Mouse (Mus musculus): ENCODE measurements at regions not wholly inside any gene's neighbourhood (a gene's known extent, or its start where the extent isn't known, plus 50 kb on each side); places are given as distances from the start of the nearest gene placed in this dataset.

DNA sequence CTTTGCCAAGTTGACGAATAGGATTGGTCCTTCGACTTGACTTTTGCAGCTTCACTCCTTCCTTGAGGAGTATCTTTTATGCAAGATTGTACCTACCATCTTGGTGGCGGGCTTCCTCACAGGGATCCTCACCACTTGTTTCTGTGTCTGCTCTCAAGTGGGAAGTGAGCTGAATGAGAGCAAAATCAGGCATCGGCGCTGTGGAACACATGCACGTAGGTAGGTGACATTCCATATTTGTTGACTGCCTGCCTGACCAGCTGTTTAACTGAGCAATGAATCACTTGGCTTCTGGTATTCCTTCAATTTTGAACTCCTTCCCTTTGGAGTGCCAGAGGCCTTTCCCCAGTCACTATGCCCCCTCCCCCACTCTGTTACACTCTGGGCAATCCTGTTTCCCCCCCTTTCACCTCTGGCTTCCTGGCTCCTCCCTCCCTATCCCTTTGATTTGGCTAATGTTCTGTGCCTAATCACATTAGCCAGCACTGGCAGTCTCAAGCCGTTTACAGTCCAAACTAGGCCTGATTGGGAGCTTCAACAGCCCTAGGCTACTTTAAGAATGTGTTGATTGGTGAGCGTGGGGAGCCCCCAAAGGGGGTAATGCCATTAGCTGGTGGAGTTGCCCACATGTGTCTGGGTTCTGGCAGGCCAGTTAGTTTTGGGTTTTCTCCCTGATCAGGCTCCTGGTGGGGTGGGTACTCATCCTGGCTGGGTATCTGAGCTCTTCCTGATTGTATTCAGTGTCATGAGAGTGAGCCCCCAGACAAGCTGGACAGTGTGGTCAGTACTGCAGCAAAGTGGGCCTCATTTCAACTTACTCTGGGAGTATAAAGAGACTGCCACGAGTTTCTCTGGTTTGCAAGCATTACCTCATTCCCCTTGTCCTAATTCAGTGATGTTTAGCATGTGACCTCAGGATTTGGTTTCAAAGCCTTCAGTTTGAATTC is 285.8 kb downstream of the Bcl11a start:
- H3K4me3 ChIP-seq (ENCODE audit: low read length), result no peak overlapping the region
- no peaks in the 10 kb centered on the region for H3K9me3 ChIP-seq (ENCODE audit: low read length)
- no peak overlapping the region for H3K27ac ChIP-seq (ENCODE audit: low read length)
- peak; percentile 61 for ATAC-seq (ENCODE audit: low FRiP score, low TSS enrichment)
- WGBS, result 57% methylated on average over 9 of the region's 9 CpGs
- no peak overlapping the region for H3K4me2 ChIP-seq (replicated peaks; ENCODE audit: low read depth, low read length)
- no peaks in the 10 kb centered on the region for H3K27me3 ChIP-seq (ENCODE audit: insufficient read depth, low read length)
- H3K4me1 ChIP-seq (ENCODE audit: insufficient read depth, low read length), result peaks cover 4% of the 10 kb centered on the region; the same call in 1 of the 2 replicates
- no peaks in the 10 kb centered on the region for H3K36me3 ChIP-seq (ENCODE audit: insufficient read depth, low read length)
- no peak overlapping the region for H3K9ac ChIP-seq (replicated peaks; ENCODE audit: low read length)

DNA sequence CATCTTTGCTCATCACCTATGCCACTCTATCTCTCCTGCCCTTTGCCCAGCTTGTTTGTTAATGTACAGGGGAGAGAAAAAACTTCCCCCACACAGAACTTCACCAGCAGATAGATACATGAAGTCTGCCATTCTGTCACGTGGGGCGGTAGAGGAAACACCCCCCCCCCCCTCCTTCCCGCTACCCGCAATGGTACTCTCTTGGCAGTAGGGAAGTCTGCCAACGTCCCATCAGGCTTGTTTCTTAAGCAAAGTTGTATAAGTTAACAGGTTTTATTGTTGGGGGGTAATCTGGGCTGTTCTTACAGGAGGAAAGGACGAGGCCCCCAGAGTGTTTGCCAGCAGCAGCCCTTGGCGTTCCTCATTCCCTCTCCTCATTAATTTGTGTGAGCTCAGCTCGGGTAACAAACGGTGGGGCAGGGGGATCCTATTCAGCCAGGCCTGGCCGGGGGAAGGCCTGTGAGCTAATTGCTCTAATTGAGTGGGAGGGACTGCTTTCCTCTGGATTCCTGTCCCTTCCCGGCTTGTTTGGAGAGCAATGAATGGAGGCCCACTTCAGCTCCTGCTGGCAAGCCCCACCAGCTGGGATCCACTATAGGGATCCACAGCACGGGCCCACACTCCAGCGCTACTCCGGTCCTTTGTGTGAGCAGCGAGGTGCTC is 292.5 kb downstream of the Bcl11a start:
- ATAC-seq (ENCODE audit: low FRiP score, low TSS enrichment), result peak; percentile 70
- no peak overlapping the region for H3K9ac ChIP-seq (replicated peaks; ENCODE audit: low read length)
- H3K9me3 ChIP-seq (ENCODE audit: low read length), result no peaks in the 10 kb centered on the region
- H3K4me1 ChIP-seq (ENCODE audit: insufficient read depth, low read length), result peaks cover 11% of the 10 kb centered on the region
- no peak overlapping the region for H3K27ac ChIP-seq (ENCODE audit: low read length)
- WGBS, result 15% methylated on average over 15 of the region's 15 CpGs
- H3K36me3 ChIP-seq (ENCODE audit: insufficient read depth, low read length), result no peaks in the 10 kb centered on the region
- H3K4me2 ChIP-seq (replicated peaks; ENCODE audit: low read depth, low read length), result peak overlapping the region; percentile 22
- H3K27me3 ChIP-seq (ENCODE audit: insufficient read depth, low read length), result no peaks in the 10 kb centered on the region; the same call in 1 of the 2 replicates
- no peak overlapping the region for H3K4me3 ChIP-seq (ENCODE audit: low read length)

DNA sequence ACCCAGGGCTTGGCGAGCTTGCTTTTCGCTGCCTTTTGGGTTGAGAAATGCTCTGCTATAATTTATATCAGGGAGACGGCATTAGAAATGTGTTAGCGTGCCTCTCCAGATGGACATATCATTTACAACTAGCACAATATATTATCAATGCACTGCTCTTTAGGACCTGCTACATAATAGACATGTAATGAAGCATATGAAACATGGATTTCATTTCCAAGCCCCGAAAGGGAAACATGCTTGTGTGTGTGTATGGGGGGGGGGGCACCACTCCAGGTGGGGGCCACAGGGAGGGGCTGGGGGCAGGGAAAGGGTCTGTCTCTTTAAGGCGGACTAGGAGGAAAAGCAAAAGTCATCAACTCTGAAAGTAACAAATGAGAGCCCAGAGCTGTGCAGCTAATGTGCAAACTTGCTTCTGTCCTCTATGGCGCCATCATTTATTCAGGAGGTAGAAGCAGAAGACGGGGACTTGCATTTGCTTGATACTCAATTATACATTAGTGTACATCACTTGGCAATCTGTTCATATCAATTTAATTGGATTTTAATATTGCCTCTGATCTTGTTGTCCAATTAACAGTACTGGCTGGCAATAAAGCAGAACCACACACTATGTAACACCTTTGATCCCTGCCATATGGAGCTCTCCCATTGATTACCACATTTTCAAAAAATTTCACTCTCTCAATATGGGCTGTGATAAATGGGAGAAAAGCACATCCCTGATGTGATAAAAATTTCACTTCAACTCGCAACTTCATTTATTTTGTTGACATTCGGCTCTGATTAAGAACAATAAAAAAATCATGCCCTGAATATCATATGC is 293.2 kb downstream of the Bcl11a start:
- Histone ChIP-seq H3K4me2 (replicated peaks; ENCODE audit: low read depth, low read length) (peak overlapping the region; percentile 22; the same call in 1 of the 2 replicates), H3K27me3 (ENCODE audit: insufficient read depth, low read length) (no peaks in the 10 kb centered on the region; the same call in 1 of the 2 replicates), H3K4me3 (ENCODE audit: low read length) (no peak overlapping the region), H3K27ac (ENCODE audit: low read length) (no peak overlapping the region), H3K9me3 (ENCODE audit: low read length) (no peaks in the 10 kb centered on the region), H3K9ac (replicated peaks; ENCODE audit: low read length) (no peak overlapping the region), H3K36me3 (ENCODE audit: insufficient read depth, low read length) (no peaks in the 10 kb centered on the region), H3K4me1 (ENCODE audit: insufficient read depth, low read length) (peaks cover 11% of the 10 kb centered on the region)
- 52% methylated on average over 10 of the region's 10 CpGs for WGBS
- ATAC-seq (ENCODE audit: low FRiP score, low TSS enrichment), result peak; percentile 27; the same call in 1 of the 2 replicates

DNA sequence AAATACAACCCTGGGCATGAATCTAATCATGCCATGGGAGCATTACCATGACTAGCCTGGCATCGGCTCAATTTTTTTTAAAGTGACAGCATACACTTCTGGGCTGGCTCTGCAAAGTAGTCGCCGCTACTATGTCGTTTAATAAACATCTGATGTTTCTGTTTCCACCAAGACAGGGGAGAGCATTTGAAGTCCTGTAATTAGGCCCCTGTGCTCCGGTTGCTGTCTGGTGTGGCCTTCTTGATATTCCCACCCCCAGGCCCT is 293.8 kb downstream of the Bcl11a start:
- Histone ChIP-seq H3K9ac (replicated peaks; ENCODE audit: low read length) (no peak overlapping the region), H3K4me1 (ENCODE audit: insufficient read depth, low read length) (peaks cover 11% of the 10 kb centered on the region), H3K36me3 (ENCODE audit: insufficient read depth, low read length) (no peaks in the 10 kb centered on the region), H3K9me3 (ENCODE audit: low read length) (no peaks in the 10 kb centered on the region), H3K27ac (ENCODE audit: low read length) (no peak overlapping the region), H3K4me3 (ENCODE audit: low read length) (no peak overlapping the region), H3K4me2 (replicated peaks; ENCODE audit: low read depth, low read length) (no peak overlapping the region), H3K27me3 (ENCODE audit: insufficient read depth, low read length) (no peaks in the 10 kb centered on the region; the same call in 1 of the 2 replicates)
- ATAC-seq (ENCODE audit: low FRiP score, low TSS enrichment), result no peak; the same call in 1 of the 2 replicates
- 65% methylated on average over 5 of the region's 5 CpGs for WGBS

DNA sequence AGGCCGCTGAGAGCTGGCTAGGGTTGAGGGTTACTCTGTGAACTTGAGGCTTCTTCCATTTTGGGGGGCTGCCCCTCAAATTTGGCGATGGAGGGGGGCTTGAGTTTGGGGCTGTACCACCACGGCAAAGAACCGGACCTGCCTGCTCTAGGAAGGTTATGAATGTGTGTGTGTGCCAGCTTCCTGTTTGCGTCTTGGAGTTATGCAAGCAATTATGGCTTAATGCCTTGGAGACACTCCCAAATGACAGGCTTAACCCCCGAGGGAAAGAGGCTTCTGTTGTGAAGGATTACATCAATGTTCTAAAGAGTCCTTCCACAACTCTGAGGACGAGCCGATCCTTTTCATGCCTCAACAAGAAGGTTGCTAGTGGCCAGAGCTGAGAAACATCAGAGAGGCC is 294.1 kb downstream of the Bcl11a start:
- Histone ChIP-seq H3K36me3 (ENCODE audit: insufficient read depth, low read length) (no peaks in the 10 kb centered on the region), H3K4me1 (ENCODE audit: insufficient read depth, low read length) (peaks cover 11% of the 10 kb centered on the region), H3K27me3 (ENCODE audit: insufficient read depth, low read length) (no peaks in the 10 kb centered on the region; the same call in 1 of the 2 replicates), H3K4me3 (ENCODE audit: low read length) (no peak overlapping the region), H3K9me3 (ENCODE audit: low read length) (no peaks in the 10 kb centered on the region), H3K9ac (replicated peaks; ENCODE audit: low read length) (no peak overlapping the region), H3K4me2 (replicated peaks; ENCODE audit: low read depth, low read length) (no peak overlapping the region), H3K27ac (ENCODE audit: low read length) (no peak overlapping the region)
- 55% methylated on average over 8 of the region's 8 CpGs for WGBS
- no peak; the same call in 1 of the 2 replicates for ATAC-seq (ENCODE audit: low FRiP score, low TSS enrichment)

DNA sequence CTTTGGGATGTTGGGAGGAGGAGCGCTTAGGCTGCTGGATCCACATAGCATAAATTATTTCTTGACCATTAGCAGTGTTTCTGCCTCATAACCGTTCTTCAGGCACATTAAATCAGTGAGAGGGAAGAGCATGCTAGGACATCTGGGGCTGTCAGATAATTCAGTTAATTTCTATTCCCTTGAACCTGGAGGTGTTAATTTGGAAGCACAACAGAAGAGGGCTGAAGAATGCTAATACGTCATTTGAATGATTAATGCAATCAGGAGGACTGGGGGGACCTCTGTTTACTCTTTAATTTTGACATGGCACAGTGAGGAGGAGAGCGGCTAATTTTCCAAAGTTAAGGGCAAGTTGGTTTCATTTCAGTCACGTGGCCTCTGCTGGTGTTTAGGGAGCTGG is 294.8 kb downstream of the Bcl11a start:
- no peak overlapping the region for H3K9ac ChIP-seq (replicated peaks; ENCODE audit: low read length)
- no peak overlapping the region for H3K27ac ChIP-seq (ENCODE audit: low read length)
- H3K27me3 ChIP-seq (ENCODE audit: insufficient read depth, low read length), result no peaks in the 10 kb centered on the region; the same call in 1 of the 2 replicates
- no peak for ATAC-seq (ENCODE audit: low FRiP score, low TSS enrichment)
- 53% methylated on average over 5 of the region's 5 CpGs for WGBS
- no peak overlapping the region for H3K4me2 ChIP-seq (replicated peaks; ENCODE audit: low read depth, low read length)
- H3K36me3 ChIP-seq (ENCODE audit: insufficient read depth, low read length), result no peaks in the 10 kb centered on the region
- no peaks in the 10 kb centered on the region for H3K9me3 ChIP-seq (ENCODE audit: low read length)
- peaks cover 11% of the 10 kb centered on the region for H3K4me1 ChIP-seq (ENCODE audit: insufficient read depth, low read length)
- no peak overlapping the region for H3K4me3 ChIP-seq (ENCODE audit: low read length)

DNA sequence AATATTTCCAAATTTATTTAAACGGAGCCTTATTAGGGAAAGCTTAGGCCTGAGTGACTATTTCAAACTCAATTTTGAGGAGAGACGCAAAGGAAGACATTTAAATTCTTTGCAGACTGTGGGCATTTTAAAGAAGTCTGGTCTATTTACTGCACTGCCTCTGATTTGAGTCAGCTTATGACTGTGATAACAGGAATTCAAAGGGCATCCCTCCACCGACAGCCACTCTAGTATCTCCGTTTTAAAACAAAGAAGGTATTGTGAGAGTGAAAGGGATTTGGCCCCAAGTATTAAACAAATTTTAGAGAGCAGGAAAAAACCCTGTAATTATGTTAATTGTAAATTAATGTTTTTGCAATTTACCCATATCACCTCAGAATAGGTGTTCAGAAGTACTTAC is 295.4 kb downstream of the Bcl11a start:
- WGBS, result 65% methylated on average over 4 of the region's 4 CpGs
- Histone ChIP-seq H3K4me2 (replicated peaks; ENCODE audit: low read depth, low read length) (no peak overlapping the region), H3K9me3 (ENCODE audit: low read length) (no peaks in the 10 kb centered on the region), H3K27me3 (ENCODE audit: insufficient read depth, low read length) (no peaks in the 10 kb centered on the region; the same call in 1 of the 2 replicates), H3K9ac (replicated peaks; ENCODE audit: low read length) (no peak overlapping the region), H3K36me3 (ENCODE audit: insufficient read depth, low read length) (no peaks in the 10 kb centered on the region), H3K4me3 (ENCODE audit: low read length) (no peak overlapping the region), H3K4me1 (ENCODE audit: insufficient read depth, low read length) (peaks cover 11% of the 10 kb centered on the region), H3K27ac (ENCODE audit: low read length) (no peak overlapping the region)
- ATAC-seq (ENCODE audit: low FRiP score, low TSS enrichment), result no peak

DNA sequence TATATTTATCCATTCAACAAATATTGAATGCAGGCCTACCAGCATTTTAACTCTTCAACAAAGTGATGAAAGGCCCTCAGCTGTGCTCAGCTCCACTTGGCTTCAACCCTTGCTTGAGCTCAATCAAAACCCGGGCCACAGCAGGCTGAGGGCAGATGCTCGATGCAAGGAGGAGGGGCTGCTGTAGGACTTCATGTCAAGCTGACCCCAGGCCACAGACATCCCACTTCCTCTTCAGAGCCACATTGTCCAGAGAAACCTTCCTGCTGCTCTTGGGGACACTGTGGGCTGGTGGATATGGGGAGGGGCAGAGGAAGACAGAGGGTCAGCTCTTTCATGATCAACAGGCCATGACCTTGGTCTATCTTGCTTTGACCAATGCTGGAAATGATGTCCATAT is 299.7 kb downstream of the Bcl11a start:
- WGBS, result 73% methylated on average over 2 of the region's 2 CpGs

DNA sequence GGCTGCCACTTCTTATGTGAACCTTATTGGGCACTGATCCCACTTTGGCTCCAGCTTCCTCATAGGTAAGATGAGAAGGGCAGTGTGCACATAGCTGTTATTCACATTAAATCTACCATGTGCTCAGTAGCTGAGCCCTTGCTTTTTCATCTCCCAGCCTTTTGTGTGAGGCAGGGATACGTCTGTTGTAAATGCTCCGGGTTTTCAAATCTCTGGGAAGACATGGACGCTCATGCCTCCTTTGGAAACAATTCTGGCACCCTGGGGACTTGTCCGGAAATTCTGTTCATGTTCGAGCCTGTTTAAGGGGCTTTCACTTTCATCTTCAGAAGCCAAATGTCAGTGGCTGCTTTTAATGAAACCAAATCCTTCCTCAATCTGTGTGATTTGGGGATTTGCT is 312.7 kb downstream of the Bcl11a start:
- Histone ChIP-seq H3K4me2 (replicated peaks; ENCODE audit: low read depth, low read length) (no peak overlapping the region), H3K4me1 (ENCODE audit: insufficient read depth, low read length) (no peaks in the 10 kb centered on the region), H3K9ac (replicated peaks; ENCODE audit: low read length) (no peak overlapping the region), H3K27ac (ENCODE audit: low read length) (no peak overlapping the region), H3K9me3 (ENCODE audit: low read length) (no peaks in the 10 kb centered on the region), H3K36me3 (ENCODE audit: insufficient read depth, low read length) (no peaks in the 10 kb centered on the region), H3K4me3 (ENCODE audit: low read length) (no peak overlapping the region), H3K27me3 (ENCODE audit: insufficient read depth, low read length) (no peaks in the 10 kb centered on the region)
- no peak for ATAC-seq (ENCODE audit: low FRiP score, low TSS enrichment)
- WGBS, result 45% methylated on average over 5 of the region's 5 CpGs

More for the DNA sequence above, 299.7 kb downstream of the Bcl11a start:
- no peaks in the 10 kb centered on the region for H3K4me1 ChIP-seq (ENCODE audit: insufficient read depth, low read length)
- H3K27ac ChIP-seq (ENCODE audit: low read length), result no peak overlapping the region
- H3K9ac ChIP-seq (replicated peaks; ENCODE audit: low read length), result no peak overlapping the region
- no peak overlapping the region for H3K4me2 ChIP-seq (replicated peaks; ENCODE audit: low read depth, low read length)
- H3K4me3 ChIP-seq (ENCODE audit: low read length), result no peak overlapping the region
- H3K36me3 ChIP-seq (ENCODE audit: insufficient read depth, low read length), result no peaks in the 10 kb centered on the region
- H3K9me3 ChIP-seq (ENCODE audit: low read length), result no peaks in the 10 kb centered on the region
- no peak for ATAC-seq (ENCODE audit: low FRiP score, low TSS enrichment)
- no peaks in the 10 kb centered on the region; the same call in 1 of the 2 replicates for H3K27me3 ChIP-seq (ENCODE audit: insufficient read depth, low read length)

All from kidney, embryonic 16.5 days (tissue).